Mouse (Mus musculus) retina, embryonic 14.5 days (tissue): Measurements from ENCODE around the gene Zdhhc14.
A peak's percentile ranks its signal among the peaks of the same experiment; 100 is the strongest.

Source experiments
- DNase-seq: peaks from one replicate; pipeline ENCODE4 v3.0.0-alpha.2; 2015; ENCODE audit warnings: low spot score

Gene Zdhhc14

DNA sequence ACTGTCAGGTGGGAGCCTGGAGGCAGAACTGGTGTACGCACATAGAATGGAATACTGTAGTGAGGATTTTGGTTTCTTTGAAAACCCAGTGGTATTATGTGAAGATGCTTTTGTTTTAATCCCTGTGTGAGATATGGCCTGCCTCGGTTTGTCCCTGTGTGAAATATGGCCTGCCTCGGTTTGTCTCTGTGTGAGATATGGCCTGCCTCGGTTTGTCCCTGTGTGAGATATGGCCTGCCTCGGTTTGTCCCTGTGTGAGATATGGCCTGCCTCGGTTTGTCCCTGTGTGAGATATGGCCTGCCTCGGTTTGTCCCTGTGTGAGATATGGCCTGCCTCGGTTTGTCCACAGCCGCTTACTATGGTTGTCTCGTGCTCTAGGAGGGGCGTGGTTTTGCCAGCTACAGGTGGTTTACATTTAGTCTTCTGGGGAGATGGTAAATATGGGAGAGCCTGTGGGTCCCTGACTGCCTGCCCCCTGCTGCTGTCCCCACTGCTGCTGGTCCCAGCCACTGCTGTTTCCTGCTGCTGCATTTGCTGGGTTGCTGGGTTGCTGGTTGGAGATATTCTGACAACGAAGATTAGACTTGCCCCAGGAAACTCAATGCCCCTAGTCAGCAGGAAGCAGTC, 299.9 kb downstream of the Zdhhc14 start:
- no peak for DNase-seq

GRCm38 (mm10) chr17:5793593-5793992, 301.2 kb downstream of the Zdhhc14 start:
- DNase-seq: no peak

DNA sequence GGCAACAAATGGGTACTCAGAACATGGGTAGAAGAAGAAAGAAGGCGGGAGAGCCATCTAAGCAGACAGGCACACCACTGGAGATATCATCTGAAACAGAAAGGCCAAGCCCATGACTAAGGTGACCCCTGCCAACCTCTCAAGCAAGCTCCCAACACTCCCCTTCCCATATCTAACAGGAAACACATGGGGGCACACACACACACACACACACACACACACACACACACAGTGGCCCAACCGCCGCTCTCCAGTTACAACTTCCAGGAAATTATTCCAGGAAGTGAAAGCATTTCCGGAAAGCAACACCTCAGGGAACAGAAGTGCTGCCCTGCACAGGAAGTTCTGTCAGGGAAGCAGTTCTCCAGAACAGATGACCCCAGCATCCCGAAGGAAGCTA, 301.9 kb downstream of the Zdhhc14 start:
- no peak for DNase-seq

DNA sequence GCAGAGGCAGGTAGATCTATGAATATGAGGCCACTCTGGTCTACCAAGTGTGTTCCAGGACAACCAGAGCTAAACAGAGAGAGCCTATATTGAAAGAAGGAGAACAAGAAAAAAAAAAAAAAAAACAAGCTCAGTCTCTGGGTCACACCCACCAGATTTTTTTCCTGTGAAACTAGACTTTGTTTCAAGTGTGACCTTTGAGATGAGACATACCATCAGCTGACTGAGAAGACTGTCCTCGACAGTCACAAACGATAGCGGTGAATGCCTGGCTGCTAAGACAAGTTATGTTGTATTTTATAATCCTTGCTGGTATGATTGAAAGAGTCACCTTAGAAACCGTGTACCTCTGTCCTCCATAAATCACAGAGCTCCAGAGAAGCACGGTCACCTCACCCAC, 303.0 kb downstream of the Zdhhc14 start:
- no peak for DNase-seq

DNA sequence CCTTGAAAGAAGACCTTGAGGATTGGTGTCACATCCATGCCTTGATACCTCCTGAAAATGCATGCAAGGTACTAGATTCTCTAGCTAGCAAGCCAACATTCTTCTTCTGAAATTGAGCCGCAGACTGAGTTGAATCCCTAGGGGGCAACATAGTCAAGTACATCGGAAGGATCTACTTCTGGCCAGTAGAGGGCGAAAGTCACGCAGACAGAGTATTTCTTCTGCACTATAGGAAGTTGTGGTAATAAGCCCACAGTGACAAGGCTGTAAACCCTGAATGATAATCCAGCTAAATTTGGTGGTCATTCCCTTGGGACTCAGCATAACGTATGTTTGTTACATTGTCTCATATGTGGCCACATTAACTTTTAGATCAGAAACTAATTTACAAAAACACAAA, 303.5 kb downstream of the Zdhhc14 start:
- peak; percentile 91 for DNase-seq

DNA sequence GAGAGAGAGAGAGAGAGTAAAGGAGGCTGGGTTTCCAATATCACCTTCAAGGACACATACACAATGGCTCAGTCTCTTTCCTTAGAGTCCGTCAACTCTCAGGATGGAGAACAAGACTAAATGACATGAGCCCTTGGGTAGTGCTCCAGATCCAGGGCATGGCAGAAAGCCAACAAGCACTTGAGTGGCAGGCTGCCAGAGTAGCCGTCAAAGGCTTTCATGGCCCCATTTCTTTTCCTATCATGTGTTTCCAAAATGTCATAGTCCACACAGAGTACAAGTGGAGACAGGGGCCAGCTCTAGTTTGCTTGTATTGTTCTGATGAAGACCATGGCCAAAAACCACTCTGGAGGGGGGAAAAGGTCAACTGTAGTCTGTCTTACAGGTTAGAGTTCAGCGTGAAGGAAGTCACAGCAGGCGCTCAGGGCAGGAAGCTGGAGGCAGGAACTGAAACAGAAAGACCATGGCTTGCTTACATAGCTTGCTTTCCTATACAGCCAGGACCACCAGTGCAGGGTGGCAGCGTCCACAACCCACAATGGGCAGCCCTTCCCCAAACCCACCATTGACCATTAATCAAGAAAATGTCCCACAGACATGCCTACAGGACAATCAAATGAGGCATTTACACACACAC, 304.9 kb downstream of the Zdhhc14 start:
- DNase-seq: no peak

DNA sequence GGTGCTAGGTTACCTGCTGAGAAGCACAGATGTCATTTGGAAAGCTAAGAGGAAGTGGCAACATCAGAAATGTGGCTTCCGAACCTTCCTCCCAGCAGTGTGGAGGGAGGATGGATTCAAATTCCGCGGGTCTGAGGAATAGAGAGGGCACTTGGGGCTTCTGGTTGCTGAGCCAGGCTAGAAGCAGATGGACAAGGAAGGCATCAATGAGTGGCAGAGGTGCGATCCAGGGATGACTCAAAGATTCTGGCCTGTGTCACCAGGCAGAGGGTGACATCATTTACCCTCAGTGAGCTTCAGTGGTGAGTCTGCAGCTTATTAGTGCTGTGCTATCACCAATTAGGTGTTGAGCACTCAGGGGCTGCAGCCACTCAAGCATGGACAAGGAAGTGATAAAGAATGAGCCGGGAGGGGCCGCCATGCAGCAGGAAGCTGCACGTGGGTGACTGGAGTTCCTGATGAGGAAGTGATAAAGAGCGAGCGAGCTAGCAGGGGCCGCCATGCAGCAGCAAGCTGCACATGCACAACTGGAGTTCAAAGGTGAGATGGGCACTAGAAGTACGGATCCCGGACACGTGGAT, 306.0 kb downstream of the Zdhhc14 start:
- DNase-seq: peak; percentile 23

- no peak for DNase-seq
Measured at GRCm38 (mm10) chr17:5798900-5799299, 306.5 kb downstream of the Zdhhc14 start.

DNA sequence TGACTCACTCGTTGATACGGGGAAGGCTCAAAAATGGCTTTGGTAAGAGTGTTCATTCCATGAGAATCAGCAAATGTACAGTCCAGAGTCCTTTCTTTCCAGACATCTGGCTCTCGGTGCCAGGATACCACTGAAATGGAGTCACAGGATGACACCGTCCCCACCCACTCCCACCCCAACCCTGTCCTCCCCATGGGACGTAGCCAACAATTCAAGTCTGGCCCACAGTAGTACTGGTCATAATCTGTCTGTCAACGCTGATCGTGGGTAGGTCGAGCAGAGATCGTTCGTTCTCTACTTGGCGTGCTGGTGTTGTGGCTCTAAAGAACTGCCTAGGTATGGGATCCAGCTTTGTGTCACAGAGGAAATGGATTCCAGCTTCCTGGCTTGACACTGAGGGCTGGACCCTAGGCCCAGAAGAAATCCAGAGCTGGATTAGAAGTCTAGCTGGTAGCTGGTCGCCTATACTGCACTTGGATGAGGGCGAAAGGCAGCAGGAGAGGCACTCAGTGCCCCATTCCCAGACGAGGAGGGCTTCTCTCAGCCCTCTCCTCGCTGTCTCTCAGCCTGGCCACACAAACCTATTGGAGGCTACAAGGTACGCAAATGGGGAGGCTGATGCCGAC, 307.2 kb downstream of the Zdhhc14 start:
- no peak for DNase-seq

DNA sequence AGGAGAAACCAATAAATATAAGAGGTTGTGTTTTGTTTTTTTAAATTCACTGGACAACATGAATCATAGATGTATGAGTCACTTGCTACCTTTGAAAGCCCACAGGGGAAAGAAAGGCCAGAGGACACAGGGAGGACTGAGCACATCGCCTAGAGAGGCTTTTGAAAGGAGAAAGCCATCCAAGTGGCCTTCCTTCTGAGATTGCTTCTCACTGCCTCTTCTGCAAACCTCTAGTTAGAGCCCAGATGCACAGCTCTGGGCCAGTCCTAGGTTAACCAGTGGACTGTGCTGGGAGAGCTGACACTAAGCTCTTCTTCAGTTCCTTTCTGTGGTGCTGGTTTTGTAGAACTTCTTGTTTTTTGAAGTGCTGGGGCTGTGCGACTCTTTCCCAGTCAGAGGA, 307.9 kb downstream of the Zdhhc14 start:
- no peak for DNase-seq

- DNase-seq: no peak
Measured at GRCm38 (mm10) chr17:5800824-5801560, 308.6 kb downstream of the Zdhhc14 start.

GRCm38 (mm10) chr17:5801761-5802655, 309.7 kb downstream of the Zdhhc14 start:
- DNase-seq: no peak

DNA sequence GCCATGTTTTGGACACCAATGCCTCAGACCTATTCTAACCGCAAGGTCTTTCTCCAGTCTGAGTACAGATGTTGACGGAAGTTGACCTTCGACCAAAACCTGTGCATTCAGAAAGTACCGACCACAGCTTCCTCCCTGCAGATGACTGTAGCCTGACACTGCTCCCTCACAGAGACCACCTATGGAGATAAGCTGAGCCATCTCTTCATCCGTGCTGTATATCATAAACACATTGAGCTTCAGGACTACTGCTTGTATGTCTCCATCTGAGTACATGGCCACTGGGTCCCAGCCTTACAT, 310.2 kb downstream of the Zdhhc14 start:
- DNase-seq: no peak
